Mouse (Mus musculus) small intestine, adult 2 months (tissue): ENCODE measurements around the gene Parvb. TPM values are rescaled to one million over a fixed set of nuclear protein-coding genes. Genes with fewer than 3 reads are reported as not detected.
A peak's percentile ranks its signal among the peaks of the same experiment; 100 is the strongest.

Experiments used
- H3K27ac ChIP-seq: fragments of 200-500 bp; 2 replicates; pipeline ENCODE4 v1.5.1; 2012; ENCODE audit warnings: low read depth, low read length, control low read depth, inconsistent platforms; ENCODE audit not compliant: insufficient read depth
- H3K27me3 ChIP-seq: fragments of 200-500 bp; 2 replicates; pipeline ENCODE4 v1.6.1; 2012; ENCODE audit warnings: mild to moderate bottlenecking, moderate library complexity, low read length, inconsistent platforms; ENCODE audit not compliant: control insufficient read depth, insufficient read depth
- H3K36me3 ChIP-seq: fragments of 200-500 bp; 2 replicates; pipeline ENCODE4 v1.6.1; 2012; ENCODE audit warnings: mild to moderate bottlenecking, low read length, control low read depth, inconsistent platforms; ENCODE audit not compliant: control insufficient read depth, insufficient read depth
- H3K4me1 ChIP-seq: fragments of 200-500 bp; 2 replicates; pipeline ENCODE4 v1.6.1; 2012; ENCODE audit warnings: low read length, inconsistent platforms, mixed read lengths; ENCODE audit not compliant: control insufficient read depth, insufficient read depth, insufficient read length
- H3K4me3 ChIP-seq: fragments of 200-500 bp; 2 replicates; pipeline ENCODE4 v1.5.1; 2012; ENCODE audit warnings: low read depth, mild to moderate bottlenecking, control low read depth, inconsistent platforms, low read length, moderate library complexity
- CTCF ChIP-seq: fragments of 200-500 bp; IDR thresholded peaks from 2 replicates; pipeline ENCODE4 v1.5.1; 2012; ENCODE audit warnings: low read depth, mild to moderate bottlenecking, control low read depth, inconsistent platforms, low read length, moderate library complexity, mixed read lengths; ENCODE audit not compliant: insufficient replicate concordance, insufficient read length; ENCODE audit errors: extremely low read depth
- POLR2A ChIP-seq: fragments of 200-500 bp; IDR thresholded peaks from 2 replicates; pipeline ENCODE4 v1.6.1; 2012; ENCODE audit warnings: low read depth, mild to moderate bottlenecking, control low read depth, inconsistent platforms, low read length, moderate library complexity
- WGBS: fragments of 180-500 bp; shearing (Covaris S2); methylation state at CpG from one replicate; pipeline ENCODE4 v1.1.7; 2018; 5-methylcytosine and 5-hydroxymethylcytosine counted together
- polyA plus RNA-seq: library from polyadenylated mRNA; depleted of rRNA; stranded (reverse); fragments of >200 nt; gene quantifications from 2 replicates; pipeline ENCODE4 v1.2.3, GENCODE M21; 2012; rRNA removed

The Parvb gene
- 1.4 and 2.9 TPM in 2 replicates for polyA plus RNA-seq

DNA sequence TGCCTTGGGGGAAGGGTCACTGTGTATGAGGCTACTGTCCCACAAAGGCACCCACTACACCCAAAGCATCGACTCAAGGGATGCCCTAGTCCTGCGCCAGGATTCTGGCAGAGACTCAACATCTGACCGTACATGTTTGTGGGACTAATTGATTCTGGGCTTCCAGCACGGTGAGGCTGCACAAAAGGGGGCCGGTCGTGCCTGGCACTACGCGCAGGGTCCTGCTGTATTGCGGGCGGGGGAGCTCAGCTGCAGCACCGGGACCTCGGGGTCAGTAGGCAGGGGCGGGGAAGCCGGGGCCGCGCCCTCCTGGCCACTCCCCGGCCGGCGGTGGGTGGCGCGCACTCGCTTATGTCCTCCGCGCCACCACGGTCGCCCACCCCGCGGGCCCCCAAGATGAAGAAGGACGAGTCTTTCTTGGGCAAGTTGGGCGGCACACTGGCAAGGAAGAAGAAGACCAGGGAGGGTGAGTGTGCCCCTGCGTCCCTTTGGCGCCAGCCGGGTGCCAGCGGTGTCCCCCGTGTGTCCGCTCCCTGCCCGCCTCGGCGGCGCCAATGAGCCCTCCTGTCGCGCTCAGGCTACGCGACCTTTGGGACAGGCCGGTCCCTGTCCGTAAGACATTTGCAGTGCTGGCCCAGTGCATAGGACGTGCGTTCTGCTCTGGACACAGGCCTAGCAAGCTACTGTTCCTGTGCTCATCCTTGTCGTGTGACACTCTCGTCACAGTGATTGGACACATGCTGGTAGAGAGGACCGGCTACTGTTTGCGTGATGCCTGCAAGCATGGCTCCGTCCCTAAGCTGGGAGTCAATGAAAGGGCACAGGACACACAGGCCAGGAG, at the start of gene Parvb:
Gene Parvb (plus strand): TSS at position 323 of the 841 bp plus-strand sequence.
- H3K36me3 ChIP-seq: no peaks in the 10 kb centered on the region
- H3K4me3 ChIP-seq: peak within 1 kb of the TSS; percentile 64
- 3% methylated on average over 53 of the region's 53 CpGs for WGBS
- peaks cover 4% of the 10 kb centered on the region for H3K4me1 ChIP-seq
- peaks cover 4% of the 10 kb centered on the region for H3K27me3 ChIP-seq
- H3K27ac ChIP-seq: peak within 1 kb of the TSS; percentile 53
- TF ChIP-seq CTCF (no peak), POLR2A (no peak)

DNA sequence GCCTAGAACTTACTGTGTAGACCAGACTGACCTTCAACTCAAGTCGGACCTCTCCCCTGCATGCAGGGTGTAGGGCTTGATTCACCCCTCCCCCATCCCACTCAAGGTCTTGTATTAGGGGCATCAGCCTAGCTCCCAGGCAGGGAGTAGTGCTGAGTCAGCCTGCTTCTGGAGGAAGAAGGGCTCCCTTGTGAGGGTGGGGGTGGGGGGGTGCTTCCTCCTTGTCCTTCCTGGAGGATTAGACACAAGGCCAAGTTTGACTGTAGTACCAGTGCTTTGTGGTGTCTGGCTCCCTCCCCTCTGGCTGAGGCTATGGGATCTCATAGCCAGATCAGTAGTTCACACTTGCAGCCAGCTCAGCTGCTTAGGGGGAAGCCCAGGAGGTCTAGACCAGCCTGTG, 47.9 kb upstream of the Parvb start:
- H3K27me3 ChIP-seq: no peaks in the 10 kb centered on the region

DNA sequence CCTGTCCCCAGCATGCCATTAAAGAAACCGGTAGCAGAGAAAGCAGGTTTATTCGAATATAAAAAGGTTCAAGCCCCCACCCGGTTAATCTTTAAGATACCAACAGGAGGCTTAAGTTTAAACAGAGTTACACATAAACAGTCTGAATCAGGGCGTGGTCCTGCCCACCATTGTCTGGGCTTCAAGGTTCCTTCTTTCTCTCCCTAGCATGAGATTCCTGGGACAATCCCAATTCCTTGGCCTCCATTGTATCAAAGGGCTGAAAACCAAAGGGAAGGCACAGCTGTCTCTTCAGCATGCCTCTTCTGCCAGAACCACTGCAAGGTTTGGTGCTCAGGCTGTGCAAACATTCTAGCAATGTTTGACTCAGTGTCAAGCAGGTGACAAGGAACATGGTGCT, 45.6 kb upstream of the Parvb start:
- WGBS: 41% methylated on average over 4 of the region's 4 CpGs
- Histone ChIP-seq H3K4me3 (no peak overlapping the region), H3K4me1 (no peaks in the 10 kb centered on the region), H3K36me3 (no peaks in the 10 kb centered on the region), H3K27me3 (no peaks in the 10 kb centered on the region), H3K27ac (no peak overlapping the region)
- TF ChIP-seq CTCF: no peak
- TF ChIP-seq POLR2A: no peak

More for the DNA sequence above, 47.9 kb upstream of the Parvb start:
- Histone ChIP-seq H3K27ac (no peak overlapping the region), H3K36me3 (no peaks in the 10 kb centered on the region), H3K4me1 (no peaks in the 10 kb centered on the region), H3K4me3 (no peak overlapping the region)
- WGBS: 26% methylated on average over 1 of the region's 1 CpGs
- TF ChIP-seq POLR2A: no peak
- TF ChIP-seq CTCF: no peak

DNA sequence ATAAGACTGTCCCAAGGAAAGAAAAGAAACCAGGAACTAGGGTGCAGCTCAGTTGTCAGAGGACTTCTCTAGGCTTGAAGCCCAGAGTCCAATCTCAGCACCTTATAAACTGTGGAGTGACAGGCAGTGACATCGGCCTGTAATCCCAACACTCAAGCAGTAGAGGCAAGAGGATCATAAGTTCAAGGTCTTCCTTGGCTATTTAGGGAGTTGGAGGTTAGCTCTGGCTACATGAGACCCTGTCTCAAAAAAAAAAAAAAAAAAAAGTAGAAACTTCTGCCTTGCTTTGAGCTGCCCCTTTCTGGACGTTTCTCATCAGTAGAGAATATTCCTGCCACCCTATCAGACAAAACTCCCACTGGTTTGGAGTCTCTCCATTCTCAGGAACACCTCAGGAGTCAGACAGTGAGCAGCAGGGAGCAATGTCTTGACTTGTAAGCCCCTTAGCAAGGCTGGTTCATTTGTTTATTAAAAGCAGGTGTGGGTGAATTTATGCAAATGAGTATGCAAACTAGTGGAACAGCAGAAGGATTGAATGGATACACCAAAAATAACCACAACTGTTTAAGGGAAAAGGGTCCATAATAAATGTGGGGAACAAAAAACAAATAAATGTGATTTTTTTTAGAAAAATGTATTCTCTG, 42.8 kb upstream of the Parvb start:
- TF ChIP-seq CTCF (no peak), POLR2A (no peak)
- no peaks in the 10 kb centered on the region for H3K36me3 ChIP-seq
- H3K4me1 ChIP-seq: no peaks in the 10 kb centered on the region; the same call in 1 of the 2 replicates
- no peak overlapping the region for H3K4me3 ChIP-seq
- H3K27me3 ChIP-seq: no peaks in the 10 kb centered on the region
- no peak overlapping the region for H3K27ac ChIP-seq
- 56% methylated on average over 2 of the region's 2 CpGs for WGBS

DNA sequence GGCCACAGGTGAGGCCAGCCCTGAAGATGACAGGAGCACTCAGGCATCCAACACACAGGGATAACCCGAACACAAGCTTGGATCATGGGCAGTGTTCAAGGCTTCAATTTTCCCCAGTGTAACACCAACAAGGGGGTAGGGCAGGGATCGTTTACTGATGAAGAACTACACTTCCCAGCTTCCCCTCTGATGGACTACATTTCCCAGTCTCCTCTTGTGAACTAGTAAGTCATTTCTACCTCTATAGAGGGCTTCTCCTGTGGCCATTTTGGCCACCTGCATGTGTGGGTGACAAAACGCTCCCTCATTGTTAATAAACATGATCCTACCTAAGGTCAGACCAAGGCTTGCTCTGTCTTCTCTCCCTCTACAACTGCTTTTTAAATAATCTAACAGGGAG, 42.0 kb upstream of the Parvb start:
- Histone ChIP-seq H3K4me1 (no peaks in the 10 kb centered on the region; the same call in 1 of the 2 replicates), H3K27me3 (no peaks in the 10 kb centered on the region), H3K36me3 (no peaks in the 10 kb centered on the region; the same call in 1 of the 2 replicates), H3K27ac (no peak overlapping the region), H3K4me3 (no peak overlapping the region)
- TF ChIP-seq CTCF (no peak), POLR2A (no peak)
- 37% methylated on average over 3 of the region's 3 CpGs for WGBS

DNA sequence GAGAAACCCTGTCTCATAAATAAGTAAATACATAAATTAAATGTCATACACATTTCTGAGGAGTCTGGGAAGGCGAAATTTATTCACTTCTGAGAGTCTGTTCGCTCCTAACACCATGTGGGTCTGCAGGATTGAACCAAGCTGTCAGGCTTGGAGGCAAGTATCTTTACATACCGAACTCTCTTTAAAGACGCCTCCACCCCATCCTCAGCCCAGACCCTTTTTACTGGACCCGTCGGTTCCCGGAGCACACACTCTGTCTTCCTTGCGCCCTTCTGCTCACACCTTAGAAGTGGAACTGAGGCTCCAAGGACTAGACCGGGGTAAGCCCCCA, 40.2 kb upstream of the Parvb start:
- no peaks in the 10 kb centered on the region for H3K27me3 ChIP-seq
- peaks cover 7% of the 10 kb centered on the region for H3K36me3 ChIP-seq
- TF ChIP-seq CTCF: no peak
- TF ChIP-seq POLR2A: no peak
- H3K4me1 ChIP-seq: no peaks in the 10 kb centered on the region; the same call in 1 of the 2 replicates
- WGBS: 2% methylated on average over 9 of the region's 9 CpGs
- H3K4me3 ChIP-seq: peak overlapping the region; percentile 84
- H3K27ac ChIP-seq: peak overlapping the region; percentile 34

DNA sequence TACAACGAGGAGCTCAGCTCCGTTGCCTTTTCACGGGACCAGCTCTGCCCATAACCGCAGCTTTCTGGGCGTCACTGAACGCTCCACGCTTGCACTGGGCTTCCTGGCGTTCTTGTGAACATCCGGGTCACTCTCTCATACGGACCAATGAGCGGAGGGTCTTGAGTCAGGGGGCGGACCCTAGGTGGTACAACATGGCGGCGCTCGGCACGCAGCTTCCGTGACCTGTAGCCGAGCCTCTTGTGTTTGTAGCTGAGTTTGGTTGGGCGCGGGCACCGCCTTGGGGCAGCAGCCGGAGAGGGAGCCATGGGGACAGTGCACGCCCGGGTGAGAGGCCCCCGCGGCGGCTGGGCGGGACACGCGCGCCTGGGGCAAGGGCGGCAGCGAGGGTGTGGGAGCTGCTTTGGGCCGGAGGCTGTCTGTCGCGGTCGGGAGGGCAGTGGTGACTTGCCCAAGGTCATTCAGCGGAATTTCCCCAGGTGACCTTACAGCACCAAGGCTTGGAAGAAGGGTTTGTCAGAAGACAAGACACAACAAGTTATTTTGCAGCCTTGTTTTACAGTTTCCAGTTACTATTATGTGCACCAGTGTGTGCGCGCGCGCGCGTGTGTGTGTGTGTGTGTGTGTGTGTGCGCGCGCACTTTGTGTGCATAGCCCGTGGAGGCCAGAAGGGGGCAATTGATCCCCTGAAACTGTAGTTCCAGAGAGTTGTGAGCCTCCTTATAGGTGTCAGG, 39.6 kb upstream of the Parvb start, which contains the start of gene Samm50:
Gene Samm50 (plus strand): TSS at position 184 of the 734 bp plus-strand sequence.
- peaks cover 13% of the 10 kb centered on the region for H3K36me3 ChIP-seq
- 5% methylated on average over 48 of the region's 48 CpGs for WGBS

More for the DNA sequence above, 39.6 kb upstream of the Parvb start, which contains the start of gene Samm50:
- no peaks in the 10 kb centered on the region; the same call in 1 of the 2 replicates for H3K4me1 ChIP-seq
- no peaks in the 10 kb centered on the region for H3K27me3 ChIP-seq
- TF ChIP-seq CTCF: peak; percentile 32; the same call in 1 of the 2 replicates
- peak; percentile 53; the same call in 1 of the 2 replicates for TF ChIP-seq POLR2A
- peak within 1 kb of the TSS; percentile 84 for H3K4me3 ChIP-seq
- H3K27ac ChIP-seq: peak within 1 kb of the TSS; percentile 76
